Mouse (Mus musculus) forebrain, embryonic 13.5 days (tissue): ENCODE data around the gene Olfr549. TPM values are rescaled to one million over a fixed set of nuclear protein-coding genes. Genes with fewer than 3 reads are reported as not detected.

Source experiments
- polyA plus RNA-seq: library from polyadenylated mRNA; unstranded; fragments of >200 nt; fragmentation: Nextera tagmentation; extraction: Ambion mirVana; gene quantifications from 2 replicates; pipeline ENCODE4 v1.2.1, GENCODE M21; 2015

Gene Olfr549
- polyA plus RNA-seq, 1 experiment from 2014 or later = not detected

Other genes starting within 250 kb of the Olfr549 start
- gene Rrm1, start 108.2 kb upstream of the Olfr549 start, polyA plus RNA-seq = 151 and 171 TPM in 2 replicates
- 0.82 and 0.89 TPM in 2 replicates for gene Olfr543, start 68.2 kb upstream of the Olfr549 start, polyA plus RNA-seq
- gene Olfr544, start 61.6 kb upstream of the Olfr549 start, polyA plus RNA-seq = 0.16 and 0.30 TPM in 2 replicates
- gene Olfr545, start 50.3 kb upstream of the Olfr549 start, polyA plus RNA-seq = 0.21 and 0.30 TPM in 2 replicates
- not detected in 2 replicates for gene Olfr547, start 15.1 kb upstream of the Olfr549 start, polyA plus RNA-seq
- not detected in 2 replicates for gene Olfr548-ps1, start 9.0 kb upstream of the Olfr549 start, polyA plus RNA-seq
- 0.09 TPM in 1 of 2 replicates, not detected in the other for gene Trim21, start 15.6 kb downstream of the Olfr549 start, polyA plus RNA-seq
- not detected in 2 replicates for gene Olfr550, start 21.6 kb downstream of the Olfr549 start, polyA plus RNA-seq
- gene Olfr551, start 42.0 kb downstream of the Olfr549 start, polyA plus RNA-seq = not detected in 2 replicates
- gene Olfr552, start 47.9 kb downstream of the Olfr549 start, polyA plus RNA-seq = not detected in 2 replicates
- gene Olfr553, start 68.3 kb downstream of the Olfr549 start, polyA plus RNA-seq = not detected in 2 replicates
- gene Olfr554, start 88.6 kb downstream of the Olfr549 start, polyA plus RNA-seq = not detected in 2 replicates
- not detected in 2 replicates for gene Olfr555, start 109.0 kb downstream of the Olfr549 start, polyA plus RNA-seq
- not detected in 2 replicates for gene Olfr556, start 115.0 kb downstream of the Olfr549 start, polyA plus RNA-seq
- 5.2 and 6.5 TPM in 2 replicates for gene Trim68, start 137.5 kb downstream of the Olfr549 start, polyA plus RNA-seq
- not detected in 2 replicates for gene Olfr557, start 146.0 kb downstream of the Olfr549 start, polyA plus RNA-seq
- gene Olfr558, start 152.3 kb downstream of the Olfr549 start, polyA plus RNA-seq = not detected in 2 replicates
- gene Olfr33, start 169.2 kb downstream of the Olfr549 start, polyA plus RNA-seq = not detected in 2 replicates
- gene Olfr559, start 177.6 kb downstream of the Olfr549 start, polyA plus RNA-seq = not detected in 2 replicates
- gene Olfr560, start 209.5 kb downstream of the Olfr549 start, polyA plus RNA-seq = not detected in 2 replicates
- gene Olfr78, start 209.6 kb downstream of the Olfr549 start, polyA plus RNA-seq = not detected in 2 replicates
- not detected in 2 replicates for gene Olfr561, start 221.4 kb downstream of the Olfr549 start, polyA plus RNA-seq